Mouse (Mus musculus): Measurements from ENCODE around the gene Tmem210.

GRCm38 (mm10) chr2:25318119-25318966, 30.4 kb downstream of the Tmem210 start:
- no peak for TF ChIP-seq EP300 (IDR thresholded peaks at IDR 0.05; ENCODE audit: low read depth in 1 of 2, low read length in 2 of 2)
- TF ChIP-seq ZKSCAN1 (IDR thresholded peaks at IDR 0.05; ENCODE audit: low read depth, low read length) = no peak
- no peak for TF ChIP-seq MYC (IDR thresholded peaks at IDR 0.05; ENCODE audit: low read depth, low read length)
- TF ChIP-seq POLR2A (IDR thresholded peaks at IDR 0.05; ENCODE audit: control insufficient read depth in 1 of 2, insufficient read depth in 1 of 2, low read depth in 1 of 2, low read length in 2 of 2, poor library complexity in 1 of 2) = no peak
- no peak for TF ChIP-seq USF2 (IDR thresholded peaks at IDR 0.05; ENCODE audit: borderline replicate concordance in 1 of 2, insufficient read depth in 1 of 2, low read depth in 1 of 2, low read length in 2 of 2)
- no peak for TF ChIP-seq NRF1 (IDR thresholded peaks at IDR 0.05; ENCODE audit: insufficient read depth, low read depth, low read length, poor library complexity, severe bottlenecking)
- no peak for TF ChIP-seq CTCF (IDR thresholded peaks at IDR 0.05 in 2 of 3, conservative IDR thresholded peaks at IDR 0.05 in 1 of 3; ENCODE audit: control insufficient read depth in 1 of 3, insufficient read depth in 1 of 3, low read depth in 2 of 3, low read length in 3 of 3, poor library complexity in 1 of 3, severe bottlenecking in 1 of 3)
- TF ChIP-seq E2F4 (IDR thresholded peaks at IDR 0.05; ENCODE audit: borderline replicate concordance, low read depth, low read length) = no peak

All from MEL (cell line).